Mouse (Mus musculus) leukemia stem cell, adult 10-12 weeks (primary cell): ENCODE data around the gene Irf3. TPM values are rescaled to one million over a fixed set of nuclear protein-coding genes. Genes with fewer than 3 reads are reported as not detected.

Experiments used
- polyA plus RNA-seq: library from polyadenylated mRNA; stranded (reverse); fragments of >175 nt; gene quantifications from 2 replicates; pipeline ENCODE4 v1.2.3, GENCODE M21; 2012; ENCODE audit warnings: low replicate concordance

Gene Irf3
- 87.3 and 130 TPM in 2 replicates for polyA plus RNA-seq

DNA sequence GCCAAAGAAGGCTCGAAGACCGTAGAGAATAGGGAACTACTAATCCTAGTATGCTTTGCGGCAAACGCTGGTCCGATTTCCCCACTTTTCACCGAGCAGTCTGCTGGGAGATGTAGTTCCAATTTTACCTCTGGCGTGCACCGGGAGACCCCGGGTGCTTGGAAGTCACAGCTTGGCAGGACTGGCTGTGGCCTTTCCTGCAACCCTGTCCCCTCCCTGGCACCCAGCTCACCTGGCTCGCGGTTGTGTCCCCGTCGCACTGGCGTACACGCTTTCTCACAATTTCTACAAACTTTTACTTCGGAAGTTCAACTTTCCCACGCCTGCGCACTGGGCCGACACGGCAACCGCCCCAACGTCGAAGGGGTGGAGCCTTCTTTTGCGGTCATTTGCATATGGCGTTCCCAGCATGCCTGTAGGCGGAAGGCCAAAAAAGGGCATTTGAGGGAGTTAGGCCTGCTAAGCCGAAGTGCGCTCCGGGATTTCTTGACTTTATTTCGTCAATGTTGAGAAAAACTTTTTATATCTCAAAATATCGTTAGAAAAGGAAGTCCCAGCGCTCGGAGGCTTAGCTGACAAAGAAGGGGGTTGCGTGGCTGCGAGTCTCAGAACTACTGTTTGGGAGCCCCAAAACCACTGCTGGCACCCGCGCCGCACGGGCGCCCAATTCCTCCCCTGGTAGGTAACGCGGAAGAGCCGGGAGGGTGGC lies at the start of gene Irf3:
Gene Irf3, plus strand, starts transcription at position 418 of the 709 bp plus-strand sequence.

DNA sequence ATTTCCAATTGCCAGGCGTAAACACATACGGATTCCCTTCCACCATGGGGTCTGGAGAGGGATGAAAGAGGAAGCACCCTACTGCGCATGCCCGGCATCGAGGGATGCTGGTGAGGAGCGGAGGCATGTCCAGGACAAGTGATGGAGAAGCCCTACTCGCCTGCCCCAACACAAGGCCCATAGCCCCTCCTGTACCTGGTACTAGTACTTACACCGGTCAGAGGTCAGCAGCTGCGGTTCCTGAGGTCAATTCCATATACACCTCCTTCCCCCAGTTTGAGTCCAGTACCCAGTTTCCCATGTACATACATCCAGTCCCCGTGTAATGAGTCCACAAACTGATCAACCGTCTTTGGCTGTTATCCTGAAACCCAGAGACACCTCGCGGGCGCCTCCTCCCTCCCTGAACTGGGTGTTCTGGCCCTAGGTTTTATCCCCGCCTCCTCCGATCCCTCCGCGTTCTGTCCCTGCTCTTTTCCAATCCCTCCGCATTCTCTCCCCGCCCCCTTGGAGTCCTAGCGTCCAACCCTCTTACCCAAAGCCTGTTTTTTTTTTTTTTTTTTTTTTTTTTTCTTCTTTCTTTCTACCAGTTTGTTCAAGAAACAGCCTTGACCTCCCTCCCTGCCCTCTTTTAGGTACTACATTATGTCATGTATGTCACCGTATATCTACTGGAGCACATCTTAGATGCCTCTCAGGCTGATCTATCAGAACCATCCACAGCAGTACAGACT lies 22.9 kb upstream of the Irf3 start, which contains the start of gene Cpt1c:
Gene Cpt1c, minus strand, starts transcription at position 469 of the 734 bp plus-strand sequence.

DNA sequence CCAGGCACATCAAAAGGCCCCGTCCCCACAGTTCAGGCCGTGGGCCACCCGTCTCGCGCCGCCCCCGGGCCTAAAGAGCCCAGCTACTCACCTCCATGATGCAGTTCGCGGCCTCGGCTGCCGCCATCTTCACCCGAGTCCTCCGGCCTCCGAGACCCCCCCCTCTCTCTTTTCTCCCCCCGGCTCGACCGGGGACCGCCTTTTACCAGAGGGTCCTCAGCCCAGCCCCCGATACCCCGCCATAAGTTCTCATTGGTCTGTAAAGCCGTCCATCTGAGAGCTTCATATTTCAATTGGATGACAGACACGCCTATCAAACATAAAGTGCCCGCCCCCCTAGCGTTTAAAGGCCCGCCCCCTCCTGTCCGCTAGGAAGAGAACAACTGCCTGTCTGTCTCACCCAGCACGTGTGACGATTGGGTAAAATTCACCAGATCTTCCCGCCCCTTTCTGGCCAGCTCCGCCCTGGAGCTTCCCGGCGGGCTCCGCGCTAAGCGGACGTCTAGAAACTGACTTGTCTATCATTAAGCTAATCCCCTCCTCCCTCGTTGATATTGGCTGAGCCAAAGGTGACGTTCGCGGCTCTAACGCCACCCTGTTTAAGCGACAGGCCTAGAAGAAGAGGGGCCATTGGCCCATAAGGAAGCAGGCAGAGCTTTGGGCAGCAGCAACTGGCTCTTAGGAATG lies 11.1 kb upstream of the Irf3 start, which contains the start of gene Prmt1:
Gene Prmt1, minus strand, starts transcription at position 377 of the 687 bp plus-strand sequence.

DNA sequence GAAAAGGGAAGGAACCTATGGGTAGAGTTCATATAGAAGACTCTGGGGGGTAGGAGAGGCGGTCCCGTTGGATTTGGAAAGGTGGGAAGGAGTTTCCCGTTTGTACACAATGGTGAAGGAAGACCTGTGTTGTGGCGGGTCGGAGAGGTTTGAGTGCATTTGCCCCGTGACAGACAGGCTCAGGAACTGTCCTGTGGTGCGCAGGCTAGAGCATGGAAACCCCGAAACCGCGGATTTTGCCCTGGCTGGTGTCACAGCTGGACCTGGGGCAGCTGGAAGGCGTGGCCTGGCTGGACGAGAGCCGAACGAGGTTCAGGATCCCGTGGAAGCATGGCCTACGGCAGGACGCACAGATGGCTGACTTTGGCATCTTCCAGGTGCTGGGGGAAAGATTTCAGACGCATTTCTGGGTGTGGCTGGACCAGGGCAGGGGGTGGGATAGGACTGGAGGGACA lies 1.1 kb downstream of the Irf3 start, which contains the start of gene Bcl2l12:
Gene Bcl2l12, minus strand, starts transcription at position 212 of the 455 bp plus-strand sequence.

DNA sequence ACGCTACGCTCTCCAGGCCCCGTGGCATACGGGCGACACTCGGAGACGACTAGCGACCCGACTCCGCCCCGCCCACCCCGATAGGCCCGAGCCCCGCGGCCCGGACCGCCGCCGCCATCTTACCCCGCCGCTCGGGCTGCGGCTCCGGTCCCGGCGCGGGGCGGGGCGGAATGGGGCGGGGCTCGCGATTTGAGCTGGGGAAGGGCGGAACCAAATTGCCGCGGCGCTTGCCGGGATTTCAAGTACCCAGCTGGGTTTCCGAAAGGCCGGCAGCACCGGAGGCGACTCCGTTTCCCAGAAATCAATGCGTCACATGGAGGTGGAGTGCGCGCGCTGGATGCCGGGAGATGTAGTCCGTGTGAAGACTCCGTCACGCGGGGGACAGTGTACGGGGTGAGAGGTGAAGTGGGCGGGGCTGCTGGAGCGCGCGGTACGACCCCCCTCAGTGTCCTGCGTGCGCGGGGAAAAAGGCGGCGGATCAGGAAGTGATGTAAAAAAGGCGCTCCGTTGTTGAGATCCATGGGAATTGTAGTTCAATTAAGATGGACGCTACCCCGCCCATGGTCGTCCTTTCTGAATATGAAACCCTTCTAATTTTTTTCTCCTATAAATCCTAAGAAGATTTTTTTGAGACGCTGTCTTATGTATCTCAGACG lies 18.6 kb downstream of the Irf3 start, which contains the start of gene Scaf1:
Gene Scaf1, minus strand, starts transcription at position 407 of the 656 bp plus-strand sequence.

DNA sequence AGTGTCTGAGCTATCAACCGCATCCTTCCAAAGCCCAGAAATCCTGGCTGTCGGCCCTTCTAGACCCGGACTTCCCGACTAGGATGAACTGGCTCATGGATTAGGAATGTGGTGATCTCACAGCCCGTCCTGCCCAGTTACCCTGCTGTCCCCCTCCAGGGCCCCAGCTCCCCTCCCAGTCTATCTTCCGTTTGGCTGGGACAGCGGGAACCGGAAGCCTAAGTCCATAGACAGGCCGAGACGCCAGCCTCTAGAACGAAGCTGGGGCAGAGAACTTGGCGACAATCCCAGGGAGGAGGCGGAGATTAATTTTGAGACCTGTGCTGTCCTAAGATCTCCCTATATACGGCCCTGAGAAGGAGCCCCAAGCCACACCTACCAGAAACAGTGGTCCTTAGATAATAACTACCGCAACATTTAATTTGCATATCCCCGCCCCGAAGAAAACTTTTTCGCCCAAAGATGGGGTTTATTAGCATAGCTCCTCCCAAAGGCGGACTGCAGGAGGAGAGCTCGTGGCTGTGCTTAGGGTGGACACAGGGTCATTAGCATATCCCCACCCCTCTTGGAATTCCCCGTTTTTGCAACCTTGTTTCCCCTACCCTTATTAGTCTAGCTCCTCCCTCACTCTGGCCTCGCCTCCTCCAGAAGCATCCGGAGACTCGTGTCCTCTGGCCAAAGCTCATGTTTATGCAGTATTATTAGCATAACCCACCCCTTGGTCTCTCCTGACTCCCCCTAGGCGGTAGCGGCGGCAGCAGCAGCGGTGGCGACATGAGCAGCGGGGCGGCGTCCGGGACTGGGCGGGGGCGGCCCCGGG lies 20.0 kb downstream of the Irf3 start, which contains the start of gene Rras:
Gene Rras, plus strand, starts transcription at position 720 of the 820 bp plus-strand sequence.

Other genes starting within 250 kb of the Irf3 start
- gene Vrk3, start 249.2 kb upstream of the Irf3 start, polyA plus RNA-seq = 56.2 and 60.7 TPM in 2 replicates
- gene Zfp473, start 246.6 kb upstream of the Irf3 start, polyA plus RNA-seq = 0.19 TPM in 1 of 2 replicates, not detected in the other
- 34.9 and 262 TPM in 2 replicates for gene Nup62, start 181.6 kb upstream of the Irf3 start, polyA plus RNA-seq
- gene Il4i1, start 181.3 kb upstream of the Irf3 start, polyA plus RNA-seq = 32.0 and 50.1 TPM in 2 replicates
- gene Atf5, start 181.0 kb upstream of the Irf3 start, polyA plus RNA-seq = 316 and 493 TPM in 2 replicates
- 700 and 1,277 TPM in 2 replicates for gene Akt1s1, start 148.7 kb upstream of the Irf3 start, polyA plus RNA-seq
- gene Tbc1d17, start 148.6 kb upstream of the Irf3 start, polyA plus RNA-seq = 84.2 and 127 TPM in 2 replicates
- 44.0 and 47.7 TPM in 2 replicates for gene Pnkp, start 140.5 kb upstream of the Irf3 start, polyA plus RNA-seq
- 43.6 and 56.8 TPM in 2 replicates for gene Ptov1, start 127.9 kb upstream of the Irf3 start, polyA plus RNA-seq
- 556 and 706 TPM in 2 replicates for gene Med25, start 104.9 kb upstream of the Irf3 start, polyA plus RNA-seq
- gene Fuz, start 101.6 kb upstream of the Irf3 start, polyA plus RNA-seq = 65.8 and 103 TPM in 2 replicates
- 202 and 215 TPM in 2 replicates for gene Ap2a1, start 68.2 kb upstream of the Irf3 start, polyA plus RNA-seq
- gene Tsks, start 54.4 kb upstream of the Irf3 start, polyA plus RNA-seq = 0.42 TPM in 1 of 2 replicates, not detected in the other
- gene Cpt1c, start 22.8 kb upstream of the Irf3 start, polyA plus RNA-seq = 12.5 and 13.7 TPM in 2 replicates
- 27.7 and 67.9 TPM in 2 replicates for gene Prmt1, start 11.1 kb upstream of the Irf3 start, polyA plus RNA-seq
- gene Bcl2l12, start 1.1 kb downstream of the Irf3 start, polyA plus RNA-seq = 87.8 and 102 TPM in 2 replicates
- gene Scaf1, start 18.7 kb downstream of the Irf3 start, polyA plus RNA-seq = 217 and 410 TPM in 2 replicates
- gene Rras, start 20.3 kb downstream of the Irf3 start, polyA plus RNA-seq = 5.5 and 13.5 TPM in 2 replicates
- 79.4 and 112 TPM in 2 replicates for gene Prr12, start 55.2 kb downstream of the Irf3 start, polyA plus RNA-seq
- gene Nosip, start 64.8 kb downstream of the Irf3 start, polyA plus RNA-seq = 116 and 136 TPM in 2 replicates
- 37.4 and 43.1 TPM in 2 replicates for gene Prrg2, start 65.0 kb downstream of the Irf3 start, polyA plus RNA-seq
- 46.7 and 64.8 TPM in 2 replicates for gene Rcn3, start 94.6 kb downstream of the Irf3 start, polyA plus RNA-seq
- gene Fcgrt, start 106.2 kb downstream of the Irf3 start, polyA plus RNA-seq = 110 and 181 TPM in 2 replicates
- 30.5 and 135 TPM in 2 replicates for gene Rps11, start 126.8 kb downstream of the Irf3 start, polyA plus RNA-seq
- gene Rpl13a, start 131.1 kb downstream of the Irf3 start, polyA plus RNA-seq = 3,721 and 5,411 TPM in 2 replicates
- gene Gm45713, start 138.6 kb downstream of the Irf3 start, polyA plus RNA-seq = 0.19 and 1.7 TPM in 2 replicates
- gene Flt3l, start 138.8 kb downstream of the Irf3 start, polyA plus RNA-seq = 27.9 and 74.5 TPM in 2 replicates
- gene Pih1d1, start 156.7 kb downstream of the Irf3 start, polyA plus RNA-seq = 30.9 and 48.1 TPM in 2 replicates
- gene Aldh16a1, start 156.9 kb downstream of the Irf3 start, polyA plus RNA-seq = 59.4 and 89.2 TPM in 2 replicates
- 0.08 and 0.46 TPM in 2 replicates for gene Slc17a7, start 166.3 kb downstream of the Irf3 start, polyA plus RNA-seq
- gene Gfy, start 181.9 kb downstream of the Irf3 start, polyA plus RNA-seq = 0.24 and 4.6 TPM in 2 replicates
- gene Pth2, start 183.3 kb downstream of the Irf3 start, polyA plus RNA-seq = not detected in 2 replicates
- 1.1 and 1.2 TPM in 2 replicates for gene Ccdc155, start 207.2 kb downstream of the Irf3 start, polyA plus RNA-seq
- 46.7 and 92.2 TPM in 2 replicates for gene Dkkl1, start 214.5 kb downstream of the Irf3 start, polyA plus RNA-seq
- 1.1 and 1.3 TPM in 2 replicates for gene Tead2, start 218.1 kb downstream of the Irf3 start, polyA plus RNA-seq
- gene Cd37, start 241.5 kb downstream of the Irf3 start, polyA plus RNA-seq = 162 and 431 TPM in 2 replicates
- not detected in 2 replicates for gene Slc6a16, start 243.4 kb downstream of the Irf3 start, polyA plus RNA-seq